Mouse (Mus musculus): ENCODE measurements around the gene Nfatc2.

DNA sequence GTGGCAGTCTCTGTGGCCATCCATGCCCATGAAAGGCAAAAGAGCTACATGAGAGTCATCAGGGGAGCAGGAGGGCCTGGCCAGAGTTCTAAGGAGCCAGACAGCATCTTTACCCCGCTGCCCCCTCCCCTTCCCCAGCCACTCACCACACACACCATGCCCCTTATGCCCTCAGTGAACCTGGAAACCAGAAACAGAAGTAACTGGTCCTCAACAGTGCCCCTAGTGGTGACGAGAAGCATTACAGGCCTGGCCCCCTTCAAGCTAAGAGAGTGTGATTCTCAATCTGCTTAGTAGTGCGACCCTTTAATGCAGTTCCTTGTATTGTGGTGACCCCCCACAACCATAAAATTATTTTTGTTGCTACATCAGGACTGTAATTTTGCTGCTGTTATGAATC, 150.5 kb downstream of the Nfatc2 start:
- peak; percentile 30 to 49 (median 35) for TF ChIP-seq CTCF (IDR thresholded peaks at IDR 0.05 in 2 of 3, conservative IDR thresholded peaks at IDR 0.05 in 1 of 3; ENCODE audit: control insufficient read depth in 1 of 3, insufficient read depth in 1 of 3, low read depth in 2 of 3, low read length in 3 of 3, poor library complexity in 1 of 3, severe bottlenecking in 1 of 3)
- no peak for TF ChIP-seq EP300 (IDR thresholded peaks at IDR 0.05; ENCODE audit: low read depth in 1 of 2, low read length in 2 of 2)
- TF ChIP-seq POLR2A (IDR thresholded peaks at IDR 0.05; ENCODE audit: control insufficient read depth in 1 of 2, insufficient read depth in 1 of 2, low read depth in 1 of 2, low read length in 2 of 2, poor library complexity in 1 of 2), result no peak
- no peak for TF ChIP-seq CHD1 (IDR thresholded peaks at IDR 0.05; ENCODE audit: low read depth, low read length)
- TF ChIP-seq GABPA (IDR thresholded peaks at IDR 0.05; ENCODE audit: low read depth, low read length), result no peak
- no peak for TF ChIP-seq TAL1 (IDR thresholded peaks at IDR 0.05; ENCODE audit: low read length)

Data from MEL (cell line).